Mouse (Mus musculus) forebrain, embryonic 12.5 days (tissue): Measurements from ENCODE around the gene Mri1. TPM values are rescaled to one million over a fixed set of nuclear protein-coding genes. Genes with fewer than 3 reads are reported as not detected.

Source experiments
- ATAC-seq: fragments of 200-750 bp; cut with Nextera tagmentation; 2 replicates; pipeline ENCODE4 v1.8.0; 2017; ENCODE audit warnings: moderate TSS enrichment; ENCODE audit not compliant: low FRiP score
- H3K27ac ChIP-seq: fragments of 300-500 bp; sonication (generic); 2 replicates; pipeline ENCODE4 v1.5.1; 2016; ENCODE audit warnings: mild to moderate bottlenecking
- H3K27me3 ChIP-seq: fragments of 300-500 bp; sonication (generic); 2 replicates; pipeline ENCODE4 v1.6.1; 2016; ENCODE audit warnings: mild to moderate bottlenecking
- H3K36me3 ChIP-seq: fragments of 300-500 bp; sonication (generic); replicated peaks from 2 replicates; pipeline ENCODE4 v1.6.1; 2016; ENCODE audit warnings: mild to moderate bottlenecking
- H3K4me1 ChIP-seq: fragments of 300-500 bp; sonication (generic); 2 replicates; pipeline ENCODE4 v1.6.1; 2016
- H3K4me2 ChIP-seq: fragments of 300-500 bp; sonication (generic); 2 replicates; pipeline ENCODE4 v1.6.1; 2016; ENCODE audit warnings: mild to moderate bottlenecking, moderate library complexity
- H3K4me3 ChIP-seq: fragments of 300-500 bp; sonication (generic); replicated peaks from 2 replicates; pipeline ENCODE4 v1.5.1; 2016; ENCODE audit warnings: mild to moderate bottlenecking
- H3K9ac ChIP-seq: fragments of 300-500 bp; sonication (generic); 2 replicates; pipeline ENCODE4 v1.6.1; 2016; ENCODE audit warnings: mild to moderate bottlenecking
- H3K9me3 ChIP-seq: fragments of 300-500 bp; sonication (generic); 2 replicates; pipeline ENCODE4 v1.6.1; 2016
- whole genome bisulfite sequencing: fragments of 180-500 bp; shearing (Covaris S2); methylation state at CpG from one replicate; pipeline ENCODE4 v1.1.7; 2016; 5-methylcytosine and 5-hydroxymethylcytosine counted together
- polyA plus RNA-seq: library from polyadenylated mRNA; unstranded; fragments of >200 nt; fragmentation: Nextera tagmentation; extraction: Ambion mirVana; gene quantifications from 2 replicates; pipeline ENCODE4 v1.2.1, GENCODE M21; 2016

Mri1 gene
- polyA plus RNA-seq, 1 experiment from 2014 or later = 60.1 TPM

- Histone ChIP-seq H3K27ac (peak overlapping the region; percentile 54; the same call in 1 of the 2 replicates), H3K4me1 (peaks cover 34% of the 10 kb centered on the region), H3K4me2 (no peak overlapping the region), H3K4me3 (no peak overlapping the region), H3K36me3 (peaks cover 45% of the 10 kb centered on the region), H3K27me3 (no peaks in the 10 kb centered on the region), H3K9ac (peak overlapping the region; percentile 33; the same call in 1 of the 2 replicates), H3K9me3 (no peaks in the 10 kb centered on the region)
- ATAC-seq = no peak
- 34% methylated on average over 17 of the region's 17 CpGs for WGBS
These were observed 48.4 kb downstream of the Mri1 start for GRCm38 (mm10) chr8:84208381-84209380.

- peak overlapping the region; percentile 54; the same call in 1 of the 2 replicates for H3K27ac ChIP-seq
- no peak overlapping the region for H3K4me2 ChIP-seq
- ATAC-seq = no peak
- H3K9me3 ChIP-seq = no peaks in the 10 kb centered on the region
- H3K27me3 ChIP-seq = no peaks in the 10 kb centered on the region
- no peak overlapping the region for H3K9ac ChIP-seq
- H3K4me1 ChIP-seq = peaks cover 43% of the 10 kb centered on the region
- no peak overlapping the region for H3K4me3 ChIP-seq
- WGBS = 77% methylated on average over 7 of the region's 7 CpGs
- H3K36me3 ChIP-seq = peaks cover 36% of the 10 kb centered on the region
These were observed 49.3 kb downstream of the Mri1 start for GRCm38 (mm10) chr8:84207811-84208210.

- Histone ChIP-seq H3K36me3 (peaks cover 25% of the 10 kb centered on the region), H3K4me2 (no peak overlapping the region), H3K27me3 (peaks cover 9% of the 10 kb centered on the region; the same call in 1 of the 2 replicates), H3K4me3 (no peak overlapping the region), H3K27ac (no peak overlapping the region), H3K9ac (no peak overlapping the region), H3K4me1 (peaks cover 47% of the 10 kb centered on the region), H3K9me3 (no peaks in the 10 kb centered on the region)
- no peak for ATAC-seq
- 92% methylated on average over 3 of the region's 3 CpGs for WGBS
These were observed 50.5 kb downstream of the Mri1 start for GRCm38 (mm10) chr8:84206666-84207065.

DNA sequence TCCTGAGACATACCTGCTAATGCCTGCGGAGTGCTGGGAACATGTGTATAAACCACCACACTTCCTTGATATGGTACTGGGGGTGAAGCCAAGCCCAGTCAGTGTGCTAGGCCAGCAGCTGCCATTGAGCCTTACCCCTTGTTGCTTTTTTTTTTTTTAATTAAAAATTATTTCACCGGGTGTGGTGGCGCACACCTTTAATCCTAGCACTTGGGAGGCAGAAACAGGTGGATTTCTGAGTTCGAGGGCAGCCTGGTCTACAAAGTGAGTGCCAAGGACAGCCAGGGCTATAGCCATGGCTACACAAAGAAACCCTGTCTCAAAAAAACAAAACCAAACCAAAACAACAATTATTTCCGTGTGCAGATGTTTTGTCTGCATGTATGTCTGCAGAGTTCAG lies 52.1 kb downstream of the Mri1 start:
- H3K36me3 ChIP-seq = 0 out of 2 replicates have a peak, but pooled peaks cover 12% of the 10 kb centered on the region
- H3K4me1 ChIP-seq = peaks cover 57% of the 10 kb centered on the region
- 96% methylated on average over 5 of the region's 5 CpGs for WGBS
- no peaks in the 10 kb centered on the region for H3K9me3 ChIP-seq
- no peak overlapping the region for H3K27ac ChIP-seq
- ATAC-seq = no peak
- H3K27me3 ChIP-seq = peaks cover 22% of the 10 kb centered on the region; the same call in 1 of the 2 replicates
- H3K4me2 ChIP-seq = no peak overlapping the region
- H3K9ac ChIP-seq = no peak overlapping the region
- no peak overlapping the region for H3K4me3 ChIP-seq

DNA sequence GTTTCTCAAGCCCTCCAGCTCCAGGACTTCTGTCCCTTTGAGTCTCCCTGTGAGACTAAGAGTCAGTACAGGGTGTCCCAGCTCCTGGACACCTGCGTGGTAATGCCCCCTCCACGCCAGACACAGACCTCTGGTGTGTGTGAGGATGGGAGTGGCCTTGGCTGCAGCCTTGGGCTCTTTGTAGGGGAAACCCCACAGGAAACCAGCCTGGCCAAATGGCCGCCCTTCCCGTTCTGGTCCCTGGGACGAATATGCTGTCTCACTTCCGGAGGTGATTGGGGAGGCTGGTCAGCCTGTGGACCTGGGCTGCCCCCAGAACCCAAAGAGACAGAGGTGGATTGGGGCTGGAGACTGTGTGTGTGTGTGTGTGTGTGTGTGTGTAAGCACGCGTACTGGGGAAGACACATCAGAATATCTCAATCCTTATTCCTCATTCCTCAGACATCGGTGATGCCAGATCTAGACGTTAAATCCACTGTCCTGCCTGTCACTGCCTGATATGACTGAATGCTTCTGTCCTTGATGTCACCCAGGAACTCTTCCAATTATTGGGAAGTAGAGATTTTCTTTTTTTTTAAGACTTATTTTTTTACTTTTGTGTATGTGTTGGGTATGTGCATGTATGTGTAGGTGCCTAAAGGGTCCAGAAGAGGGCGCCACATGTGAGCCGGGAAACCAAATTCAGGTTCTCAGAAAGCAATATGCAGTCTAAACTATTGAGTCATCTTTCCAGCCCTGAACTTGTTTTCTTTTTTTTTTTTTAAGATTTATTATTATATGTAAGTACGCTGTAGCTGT lies 53.0 kb downstream of the Mri1 start:
- H3K27ac ChIP-seq = peak overlapping the region; percentile 66
- peak overlapping the region; percentile 58 for H3K9ac ChIP-seq
- 62% methylated on average over 13 of the region's 13 CpGs for WGBS
- H3K4me3 ChIP-seq = peak overlapping the region; percentile 40
- H3K9me3 ChIP-seq = no peaks in the 10 kb centered on the region
- 0 out of 2 replicates have a peak, but pooled peaks cover 5% of the 10 kb centered on the region for H3K36me3 ChIP-seq
- H3K27me3 ChIP-seq = peaks cover 22% of the 10 kb centered on the region; the same call in 1 of the 2 replicates
- peaks cover 58% of the 10 kb centered on the region for H3K4me1 ChIP-seq
- H3K4me2 ChIP-seq = peak overlapping the region; percentile 63
- no peak for ATAC-seq

GRCm38 (mm10) chr8:84202938-84203917 lies 53.9 kb downstream of the Mri1 start:
- ATAC-seq = peak; percentile 47
- Histone ChIP-seq H3K27me3 (peaks cover 22% of the 10 kb centered on the region; the same call in 1 of the 2 replicates), H3K4me3 (peak overlapping the region; percentile 40), H3K9me3 (no peaks in the 10 kb centered on the region), H3K36me3 (no peaks in the 10 kb centered on the region), H3K27ac (peak overlapping the region; percentile 66), H3K4me2 (peak overlapping the region; percentile 63), H3K4me1 (peaks cover 58% of the 10 kb centered on the region), H3K9ac (peak overlapping the region; percentile 58)
- 11% methylated on average over 34 of the region's 34 CpGs for WGBS

- ATAC-seq = no peak
- 84% methylated on average over 9 of the region's 9 CpGs for WGBS
- H3K9me3 ChIP-seq = no peaks in the 10 kb centered on the region
- no peak overlapping the region for H3K4me3 ChIP-seq
- H3K4me2 ChIP-seq = peak overlapping the region; percentile 63
- peaks cover 22% of the 10 kb centered on the region; the same call in 1 of the 2 replicates for H3K27me3 ChIP-seq
- H3K36me3 ChIP-seq = no peaks in the 10 kb centered on the region
- no peak overlapping the region for H3K27ac ChIP-seq
- peaks cover 60% of the 10 kb centered on the region for H3K4me1 ChIP-seq
- H3K9ac ChIP-seq = no peak overlapping the region
These were observed 54.7 kb downstream of the Mri1 start for GRCm38 (mm10) chr8:84202466-84202865.

- H3K9me3 ChIP-seq = no peaks in the 10 kb centered on the region
- H3K4me1 ChIP-seq = peaks cover 65% of the 10 kb centered on the region
- no peak for ATAC-seq
- H3K9ac ChIP-seq = peak overlapping the region; percentile 66
- peaks cover 22% of the 10 kb centered on the region; the same call in 1 of the 2 replicates for H3K27me3 ChIP-seq
- peak overlapping the region; percentile 93 for H3K27ac ChIP-seq
- WGBS = 65% methylated on average over 15 of the region's 15 CpGs
- H3K4me3 ChIP-seq = peak overlapping the region; percentile 49
- no peaks in the 10 kb centered on the region for H3K36me3 ChIP-seq
- peak overlapping the region; percentile 87 for H3K4me2 ChIP-seq
These were observed 55.4 kb downstream of the Mri1 start for GRCm38 (mm10) chr8:84201545-84202245.

GRCm38 (mm10) chr8:84200652-84201544 lies 56.2 kb downstream of the Mri1 start:
- H3K9ac ChIP-seq = peak overlapping the region; percentile 66
- H3K27me3 ChIP-seq = peaks cover 22% of the 10 kb centered on the region; the same call in 1 of the 2 replicates
- no peaks in the 10 kb centered on the region for H3K36me3 ChIP-seq
- H3K9me3 ChIP-seq = no peaks in the 10 kb centered on the region
- peaks cover 65% of the 10 kb centered on the region for H3K4me1 ChIP-seq
- H3K27ac ChIP-seq = peak overlapping the region; percentile 93
- peak overlapping the region; percentile 87 for H3K4me2 ChIP-seq
- WGBS = 7% methylated on average over 54 of the region's 70 CpGs
- ATAC-seq = 0 out of 2 replicates have a peak, but pooled peaks have one; percentile 7
- peak overlapping the region; percentile 49 for H3K4me3 ChIP-seq

DNA sequence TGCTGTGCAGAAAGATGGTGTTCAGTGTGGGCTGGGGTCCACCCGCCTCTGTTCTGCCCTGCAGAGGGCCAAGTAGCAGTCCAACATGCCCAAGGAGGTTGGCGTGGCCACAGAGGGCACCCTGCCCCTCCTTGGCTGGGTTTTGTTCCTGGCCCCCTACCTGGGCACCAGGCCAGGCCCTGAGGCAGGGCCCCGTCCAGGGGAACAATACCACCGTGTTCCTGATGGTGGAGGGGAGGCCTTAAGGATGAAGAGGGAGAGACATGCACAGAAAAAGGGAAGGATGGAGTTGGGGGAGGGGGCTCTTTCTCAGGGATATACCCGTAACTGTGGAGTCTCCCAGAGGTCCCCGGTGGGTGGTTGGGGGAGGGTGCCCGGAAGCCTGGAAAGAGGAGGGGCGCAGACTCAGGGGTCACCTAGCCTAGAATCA lies 57.0 kb downstream of the Mri1 start:
- peaks cover 22% of the 10 kb centered on the region; the same call in 1 of the 2 replicates for H3K27me3 ChIP-seq
- H3K36me3 ChIP-seq = no peaks in the 10 kb centered on the region
- H3K9me3 ChIP-seq = no peaks in the 10 kb centered on the region
- H3K9ac ChIP-seq = peak overlapping the region; percentile 66
- ATAC-seq = no peak
- H3K27ac ChIP-seq = peak overlapping the region; percentile 93
- H3K4me1 ChIP-seq = peaks cover 65% of the 10 kb centered on the region
- 25% methylated on average over 8 of the region's 8 CpGs for WGBS
- peak overlapping the region; percentile 87 for H3K4me2 ChIP-seq
- H3K4me3 ChIP-seq = peak overlapping the region; percentile 49
